Mouse (Mus musculus): Measurements from ENCODE around the gene Acap1.

GRCm38 (mm10) chr11:69901993-69902392 lies 6.7 kb upstream of the Acap1 start:
- TF ChIP-seq POLR2A (IDR thresholded peaks at IDR 0.05; ENCODE audit: low read depth, low read length) = no peak
- TF ChIP-seq CTCF (IDR thresholded peaks at IDR 0.05; ENCODE audit: extremely low read depth, insufficient read depth, insufficient read length, insufficient replicate concordance) = no peak

Data from spleen, adult 2 months (tissue).